ENCODE assay signal across 17 mouse cellular contexts in genomic region chr19:58442785-58443732, GRCm38 (mm10). TPM values are rescaled to one million over a fixed set of nuclear protein-coding genes. Genes with fewer than 3 reads are reported as not detected.
A peak's percentile ranks its signal among the peaks of the same experiment; 100 is the strongest.
DNase-seq lines count a peak whose midpoint lies in the region; ATAC-seq and TF ChIP-seq lines count a peak whose summit lies in the region.
"Had no signal": no experiment of that assay in that cellular context is flagged by ENCODE, and none has a peak within 500 bp of the region (broad histone marks: within the 10 kb centered on the region; RNA-seq: fewer than 3 reads in every experiment).

No protein-coding gene starts in this region.

- dilution Hi-C loops in CH12.LX (cut with MboI; ENCODE audit: extremely low pct_ligation_motif_present, extremely low pct_unique_long_range_greater_than_20kb, low sequenced_read_pairs) = no loop called here

- H3K27me3 ChIP-seq in midbrain, embryonic 11.5 days (ENCODE audit: control insufficient read depth, insufficient read depth, low read length) = no peaks in the 10 kb centered on the region
- H3K27me3 ChIP-seq in midbrain, embryonic 10.5 days (ENCODE audit: low read depth, poor library complexity, severe bottlenecking) = no peaks in the 10 kb centered on the region
- H3K27me3 ChIP-seq in CH12.LX (replicated peaks) = peaks cover 26% of the 10 kb centered on the region
- H3K27me3 ChIP-seq in forebrain, embryonic 15.5 days = no peaks in the 10 kb centered on the region
- no peaks in the 10 kb centered on the region for H3K27me3 ChIP-seq in midbrain, embryonic 15.5 days (replicated peaks)
- H3K27me3 ChIP-seq: embryonic facial prominence, embryonic 15.5 days; Patski had no signal

- H3K9ac ChIP-seq in midbrain, embryonic 11.5 days (ENCODE audit: low read length) = no peak overlapping the region
- H3K9ac ChIP-seq in CH12.LX (ENCODE audit: insufficient read depth, low read depth) = no peak overlapping the region
- H3K9ac ChIP-seq in forebrain, embryonic 15.5 days (replicated peaks) = no peak overlapping the region
- no peak overlapping the region for H3K9ac ChIP-seq in midbrain, embryonic 15.5 days
- H3K9ac ChIP-seq: embryonic facial prominence, embryonic 15.5 days; limb, embryonic 13.5 days had no signal

- H3K36me3 ChIP-seq in midbrain, embryonic 11.5 days (ENCODE audit: control insufficient read depth, insufficient read depth, low read length) = no peaks in the 10 kb centered on the region
- H3K36me3 ChIP-seq in midbrain, embryonic 10.5 days = no peaks in the 10 kb centered on the region
- H3K36me3 ChIP-seq in CH12.LX (replicated peaks in 1 of 2; ENCODE audit: control insufficient read depth in 1 of 2, insufficient read depth in 1 of 2, low read length in 1 of 2) = no peaks in the 10 kb centered on the region
- no peaks in the 10 kb centered on the region for H3K36me3 ChIP-seq in forebrain, embryonic 15.5 days
- H3K36me3 ChIP-seq in midbrain, embryonic 15.5 days (replicated peaks) = no peaks in the 10 kb centered on the region
- H3K36me3 ChIP-seq: embryonic facial prominence, embryonic 15.5 days; limb, embryonic 13.5 days had no signal

- no peak for TF ChIP-seq CTCF in CH12.LX (conservative IDR thresholded peaks at IDR 0.05 in 1 of 2, IDR thresholded peaks at IDR 0.05 in 1 of 2; ENCODE audit: low read depth in 2 of 2, low read length in 2 of 2)

- no peaks in the 10 kb centered on the region for H3K9me3 ChIP-seq in midbrain, embryonic 11.5 days (ENCODE audit: control insufficient read depth, low read length)
- H3K9me3 ChIP-seq in midbrain, embryonic 10.5 days (replicated peaks) = no peaks in the 10 kb centered on the region
- H3K9me3 ChIP-seq in CH12.LX (replicated peaks; ENCODE audit: low read length) = no peaks in the 10 kb centered on the region
- H3K9me3 ChIP-seq in forebrain, embryonic 15.5 days = no peaks in the 10 kb centered on the region
- no peaks in the 10 kb centered on the region for H3K9me3 ChIP-seq in midbrain, embryonic 15.5 days
- H3K9me3 ChIP-seq: embryonic facial prominence, embryonic 15.5 days; limb, embryonic 13.5 days had no signal

- no peak for ATAC-seq in midbrain, embryonic 11.5 days (ENCODE audit: low FRiP score)
- ATAC-seq in forebrain, embryonic 15.5 days (replicated peaks) = no peak
- 0 out of 2 replicates have a peak, but pooled peaks have one; percentile 27 for ATAC-seq in midbrain, embryonic 15.5 days (replicated peaks)
- ATAC-seq: intestine, postnatal 0 days; Patski had no signal

- in situ Hi-C loops in CH12.LX (cut with MboI; ENCODE audit: low pct_ligation_motif_present, low pct_unique_long_range_greater_than_20kb, low sequenced_read_pairs) = no loop called here

- no peak for DNase-seq in midbrain, embryonic 11.5 days (ENCODE audit: low spot score, missing footprints)
- DNase-seq in midbrain, embryonic 10.5 days (ENCODE audit: low spot score) = no peak
- DNase-seq in CH12.LX (ENCODE audit: extremely low read depth) = peak; percentile 22
- no peak for DNase-seq in frontal cortex, postnatal 25 days (ENCODE audit: low spot score in 2 of 2)
- DNase-seq in lung, postnatal 36 days = no peak
- DNase-seq: cerebellum, adult 18-20 months; gastrocnemius, postnatal 25 days; kidney, postnatal 14 days; lung, adult 2 months had no signal

- no peak overlapping the region for H3K4me2 ChIP-seq in midbrain, embryonic 11.5 days
- H3K4me2 ChIP-seq in CH12.LX (ENCODE audit: insufficient read depth, low read depth, poor library complexity, severe bottlenecking) = no peak overlapping the region
- H3K4me2 ChIP-seq in forebrain, embryonic 15.5 days (replicated peaks) = no peak overlapping the region
- no peak overlapping the region for H3K4me2 ChIP-seq in midbrain, embryonic 15.5 days
- H3K4me2 ChIP-seq: embryonic facial prominence, embryonic 15.5 days; heart, embryonic 11.5 days; limb, embryonic 13.5 days had no signal

- no peak for TF ChIP-seq POLR2A in CH12.LX (IDR thresholded peaks at IDR 0.05; ENCODE audit: low read depth, low read length)

- TF ChIP-seq RAD21 in CH12.LX (IDR thresholded peaks at IDR 0.05; ENCODE audit: low read depth, low read length) = no peak

- 75% methylated on average over 10 of the region's 10 CpGs for WGBS in midbrain, embryonic 11.5 days
- 73% methylated on average over 10 of the region's 10 CpGs for WGBS in midbrain, embryonic 10.5 days
- 23% methylated on average over 10 of the region's 10 CpGs for WGBS in forebrain, embryonic 15.5 days
- 46% methylated on average over 10 of the region's 10 CpGs for WGBS in midbrain, embryonic 15.5 days

- no peaks in the 10 kb centered on the region for H3K79me2 ChIP-seq in CH12.LX (replicated peaks; ENCODE audit: control insufficient read depth, extremely low read depth, insufficient read depth, poor library complexity, severe bottlenecking)

- TF ChIP-seq EP300 in CH12.LX (IDR thresholded peaks at IDR 0.05; ENCODE audit: low read length) = no peak

- H3K27ac ChIP-seq in midbrain, embryonic 11.5 days (ENCODE audit: low read depth, low read length) = 0 out of 2 replicates have a peak overlapping the region, but pooled peaks have one; percentile 5
- no peak overlapping the region for H3K27ac ChIP-seq in midbrain, embryonic 10.5 days (replicated peaks)
- no peak overlapping the region for H3K27ac ChIP-seq in CH12.LX (ENCODE audit: insufficient read depth, low read depth)
- peak overlapping the region; percentile 17; the same call in 1 of the 2 replicates for H3K27ac ChIP-seq in forebrain, embryonic 15.5 days (replicated peaks)
- H3K27ac ChIP-seq in midbrain, embryonic 15.5 days = peak overlapping the region; percentile 52; the same call in 1 of the 2 replicates
- H3K27ac ChIP-seq: embryonic facial prominence, embryonic 15.5 days; limb, embryonic 13.5 days; macrophage had no signal

- no peak overlapping the region for H3K4me3 ChIP-seq in midbrain, embryonic 11.5 days (ENCODE audit: low read depth, low read length)
- H3K4me3 ChIP-seq in midbrain, embryonic 10.5 days = no peak overlapping the region
- H3K4me3 ChIP-seq in CH12.LX (replicated peaks in 1 of 3; ENCODE audit: low read depth in 2 of 3, low read length in 2 of 3, poor library complexity in 1 of 3) = no peak overlapping the region
- H3K4me3 ChIP-seq in forebrain, embryonic 15.5 days = no peak overlapping the region
- no peak overlapping the region for H3K4me3 ChIP-seq in midbrain, embryonic 15.5 days
- H3K4me3 ChIP-seq: embryonic facial prominence, embryonic 15.5 days; limb, embryonic 13.5 days had no signal

- no peaks in the 10 kb centered on the region for H3K4me1 ChIP-seq in midbrain, embryonic 11.5 days (ENCODE audit: control insufficient read depth, insufficient read depth, low read length)
- peaks cover 22% of the 10 kb centered on the region for H3K4me1 ChIP-seq in midbrain, embryonic 10.5 days
- H3K4me1 ChIP-seq in CH12.LX (ENCODE audit: control insufficient read depth in 1 of 2, insufficient read depth in 2 of 2) = peaks cover 0 to 24% of the 10 kb centered on the region in 2 experiments; a peak in 2 of 4 replicates
- peaks cover 9% of the 10 kb centered on the region for H3K4me1 ChIP-seq in forebrain, embryonic 15.5 days
- H3K4me1 ChIP-seq in midbrain, embryonic 15.5 days = peaks cover 11% of the 10 kb centered on the region

TF ChIP-seq in CH12.LX, 34 proteins besides CTCF, POLR2A, EP300 and RAD21:
- TF ChIP-seq ZNF384 (IDR thresholded peaks at IDR 0.05; ENCODE audit: low read depth, low read length) = peak; percentile 87
- TF ChIP-seq MEF2A (IDR thresholded peaks at IDR 0.05; ENCODE audit: borderline replicate concordance, low read depth, low read length) = no peak
- no peak for TF ChIP-seq MXI1 (IDR thresholded peaks at IDR 0.05; ENCODE audit: low read depth, low read length)

RNA-seq across cellular contexts. Expression of gene Gfra1, which starts 12.7 kb away (rescaled TPM):
- polyA plus RNA-seq in midbrain, embryonic 11.5 days (2014; fragmentation: Nextera tagmentation; extraction: Ambion mirVana) = 26.7 and 28.5 TPM in 2 replicates
- polyA plus RNA-seq in midbrain, embryonic 10.5 days (2016; fragmentation: Nextera tagmentation; extraction: Ambion mirVana) = 22.1 and 34.3 TPM in 2 replicates
- total RNA-seq in CH12.LX (2012; rRNA removed) = not detected in 2 replicates
- not detected in 2 replicates for total RNA-seq in CH12.LX (2014; rRNA removed)
- polyA plus RNA-seq in CH12.LX (2012; ENCODE audit: insufficient read length, low read depth) = not detected in 2 replicates
- polyA plus RNA-seq in forebrain, embryonic 15.5 days (2015; fragmentation: Nextera tagmentation; extraction: Ambion mirVana) = 12.1 and 12.6 TPM in 2 replicates
- polyA plus RNA-seq in midbrain, embryonic 15.5 days (2015; fragmentation: Nextera tagmentation; extraction: Ambion mirVana) = 42.6 and 44.0 TPM in 2 replicates
- polyA plus RNA-seq: macrophage had no signal

Comparison
In these comparisons a context has a peak if more than half of its experiments do, and no peak if none do; other contexts are left out.
1. H3K27ac ChIP-seq: peak in midbrain, embryonic 11.5 days (single experiment), forebrain, embryonic 15.5 days (single experiment) and midbrain, embryonic 15.5 days (single experiment); none in midbrain, embryonic 10.5 days (single experiment) and CH12.LX (single experiment).
2. RNA of gene Gfra1, which starts 12.7 kb away (polyA plus RNA-seq): 42.6 to 44.0 TPM in midbrain, embryonic 15.5 days, 26.7 to 28.5 TPM in midbrain, embryonic 11.5 days, 22.1 to 34.3 TPM in midbrain, embryonic 10.5 days and 12.1 to 12.6 TPM in forebrain, embryonic 15.5 days; not detected in CH12.LX; every median in the first group is over 10 times any median in the second.